Mouse (Mus musculus): ENCODE measurements around the gene Hist1h3g. TPM values are rescaled to one million over a fixed set of nuclear protein-coding genes. Genes with fewer than 3 reads are reported as not detected.

Hist1h3g gene
- polyA plus RNA-seq, 1 experiment from 2014 or later = 0.77 TPM

Other genes starting within 250 kb of the Hist1h3g start
- gene Zfp322a, start 166.2 kb upstream of the Hist1h3g start, polyA plus RNA-seq (2017; shearing (Covaris generic)) = 30.3 TPM
- gene Abt1, start 111.6 kb upstream of the Hist1h3g start, polyA plus RNA-seq (2017; shearing (Covaris generic)) = 11.8 TPM
- gene Btn1a1, start 69.5 kb upstream of the Hist1h3g start, polyA plus RNA-seq (2017; shearing (Covaris generic)) = not detected
- gene Btn2a2, start 46.6 kb upstream of the Hist1h3g start, polyA plus RNA-seq (2017; shearing (Covaris generic)) = not detected
- gene Hist1h4h, start 4.4 kb upstream of the Hist1h3g start, polyA plus RNA-seq (2017; shearing (Covaris generic)) = 3.7 TPM
- gene Hist1h2af, start 1.5 kb upstream of the Hist1h3g start, polyA plus RNA-seq (2017; shearing (Covaris generic)) = not detected
- gene Hist1h2bh, start 8.0 kb downstream of the Hist1h3g start, polyA plus RNA-seq (2017; shearing (Covaris generic)) = not detected
- not detected for gene Hist1h3f, start 8.6 kb downstream of the Hist1h3g start, polyA plus RNA-seq (2017; shearing (Covaris generic))
- gene Hist1h4f, start 16.2 kb downstream of the Hist1h3g start, polyA plus RNA-seq (2017; shearing (Covaris generic)) = 0.90 TPM
- gene Hist1h1d, start 17.8 kb downstream of the Hist1h3g start, polyA plus RNA-seq (2017; shearing (Covaris generic)) = 0.50 TPM
- gene Hist1h3e, start 26.9 kb downstream of the Hist1h3g start, polyA plus RNA-seq (2017; shearing (Covaris generic)) = 1.3 TPM
- gene Hist1h2ae, start 35.8 kb downstream of the Hist1h3g start, polyA plus RNA-seq (2017; shearing (Covaris generic)) = 6.5 TPM
- gene Hist1h2bg, start 36.0 kb downstream of the Hist1h3g start, polyA plus RNA-seq (2017; shearing (Covaris generic)) = 6.1 TPM
- gene Hist1h2bf, start 38.8 kb downstream of the Hist1h3g start, polyA plus RNA-seq (2017; shearing (Covaris generic)) = 1.1 TPM
- not detected for gene Hist1h2ad, start 39.0 kb downstream of the Hist1h3g start, polyA plus RNA-seq (2017; shearing (Covaris generic))
- not detected for gene Hist1h3d, start 40.3 kb downstream of the Hist1h3g start, polyA plus RNA-seq (2017; shearing (Covaris generic))
- gene Hist1h4d, start 46.2 kb downstream of the Hist1h3g start, polyA plus RNA-seq (2017; shearing (Covaris generic)) = 40.6 TPM
- 5.0 TPM for gene Hist1h2be, start 85.7 kb downstream of the Hist1h3g start, polyA plus RNA-seq (2017; shearing (Covaris generic))
- gene Hist1h1e, start 87.1 kb downstream of the Hist1h3g start, polyA plus RNA-seq (2017; shearing (Covaris generic)) = 15.3 TPM
- gene Hist1h2ac, start 148.5 kb downstream of the Hist1h3g start, polyA plus RNA-seq (2017; shearing (Covaris generic)) = 0.24 TPM
- gene Hist1h2bc, start 148.8 kb downstream of the Hist1h3g start, polyA plus RNA-seq (2017; shearing (Covaris generic)) = 13.7 TPM
- not detected for gene Hist1h1t, start 160.4 kb downstream of the Hist1h3g start, polyA plus RNA-seq (2017; shearing (Covaris generic))
- 4.1 TPM for gene Hist1h4c, start 163.0 kb downstream of the Hist1h3g start, polyA plus RNA-seq (2017; shearing (Covaris generic))
- gene Hfe, start 175.4 kb downstream of the Hist1h3g start, polyA plus RNA-seq (2017; shearing (Covaris generic)) = 0.76 TPM
- 15.9 TPM for gene Hist1h1c, start 203.4 kb downstream of the Hist1h3g start, polyA plus RNA-seq (2017; shearing (Covaris generic))
- not detected for gene Hist1h3c, start 210.2 kb downstream of the Hist1h3g start, polyA plus RNA-seq (2017; shearing (Covaris generic))
- gene Hist1h2bb, start 211.3 kb downstream of the Hist1h3g start, polyA plus RNA-seq (2017; shearing (Covaris generic)) = 1.2 TPM
- 2.7 TPM for gene Hist1h2ab, start 215.7 kb downstream of the Hist1h3g start, polyA plus RNA-seq (2017; shearing (Covaris generic))
- not detected for gene Hist1h3b, start 216.8 kb downstream of the Hist1h3g start, polyA plus RNA-seq (2017; shearing (Covaris generic))
- gene Hist1h4b, start 221.6 kb downstream of the Hist1h3g start, polyA plus RNA-seq (2017; shearing (Covaris generic)) = 18.1 TPM
- gene Hist1h4a, start 225.8 kb downstream of the Hist1h3g start, polyA plus RNA-seq (2017; shearing (Covaris generic)) = not detected
- gene Hist1h3a, start 227.0 kb downstream of the Hist1h3g start, polyA plus RNA-seq (2017; shearing (Covaris generic)) = 2.4 TPM
- gene Hist1h1a, start 228.2 kb downstream of the Hist1h3g start, polyA plus RNA-seq (2017; shearing (Covaris generic)) = 1.8 TPM
- not detected for gene Trim38, start 234.5 kb downstream of the Hist1h3g start, polyA plus RNA-seq (2017; shearing (Covaris generic))

Data from activated CD4-positive, CD25-positive, alpha-beta regulatory T cell, adult 9 weeks (primary cell).